Mouse (Mus musculus) natural killer cell, adult 2 months (primary cell): ENCODE results near the gene Glyatl3.

Experiments used
- DNase-seq, 2 experiments: peaks; one replicate each; pipeline ENCODE4 v3.0.0; 2022; ENCODE audit warnings: low spot score in 2 of 2

Glyatl3 gene

GRCm38 (mm10) chr17:40914250-40914649 lies at the start of gene Glyatl3:
Gene Glyatl3, minus strand, starts transcription at chr17:40914350.
- DNase-seq, result no peak

DNA sequence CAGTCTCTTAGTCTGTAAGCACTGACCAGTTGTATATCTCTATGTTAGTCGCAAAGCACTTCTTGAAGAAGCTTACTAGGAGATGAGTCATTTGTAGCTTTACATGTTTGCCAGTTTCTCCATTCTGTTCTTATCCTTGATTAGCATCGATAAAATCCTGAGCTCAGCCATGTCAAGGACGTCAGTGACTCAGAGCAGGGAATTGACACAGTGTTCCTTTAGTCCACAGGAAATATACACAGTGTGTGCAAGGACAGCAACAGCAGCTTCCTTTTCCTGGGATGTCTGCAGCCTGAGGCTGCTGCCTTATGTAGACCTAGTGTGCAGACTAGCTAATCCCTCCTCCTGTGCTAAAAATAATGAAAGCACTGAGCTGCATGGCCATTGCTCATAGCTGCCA lies 34.4 kb upstream of the Glyatl3 start:
- no peak for DNase-seq

GRCm38 (mm10) chr17:40934420-40935231 lies 20.5 kb upstream of the Glyatl3 start, which contains the start of the genes Mut and Cenpq:
Gene Mut, plus strand, starts transcription at chr17:40934685.
Gene Cenpq, minus strand, starts transcription at chr17:40935047.
- peak; percentile 90 to 93 for DNase-seq

- DNase-seq, result peak in 1 of 2 experiments; percentile 1
Observed at GRCm38 (mm10) chr17:40933985-40934384, 19.8 kb upstream of the Glyatl3 start.

DNA sequence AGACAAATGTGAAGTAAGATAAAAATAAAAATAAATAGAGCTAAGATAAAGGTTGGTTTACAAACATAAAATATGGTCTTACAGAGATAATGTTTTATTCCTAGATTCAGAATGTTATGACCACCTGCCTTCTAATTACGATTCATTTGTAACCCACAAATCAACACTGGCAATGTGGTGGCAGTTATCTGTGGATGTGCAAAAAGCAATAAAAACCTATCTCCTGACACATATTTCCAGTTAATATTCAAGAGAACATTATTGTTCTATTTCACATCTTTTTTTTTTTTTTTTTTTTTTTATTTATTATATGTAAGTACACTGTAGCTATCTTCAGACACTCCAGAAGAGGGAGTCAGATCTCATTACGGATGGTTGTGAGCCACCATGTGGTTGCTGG lies 1.3 kb upstream of the Glyatl3 start:
- no peak for DNase-seq

- DNase-seq, result no peak
Observed at GRCm38 (mm10) chr17:40904721-40905154, 9.4 kb downstream of the Glyatl3 start.

DNA sequence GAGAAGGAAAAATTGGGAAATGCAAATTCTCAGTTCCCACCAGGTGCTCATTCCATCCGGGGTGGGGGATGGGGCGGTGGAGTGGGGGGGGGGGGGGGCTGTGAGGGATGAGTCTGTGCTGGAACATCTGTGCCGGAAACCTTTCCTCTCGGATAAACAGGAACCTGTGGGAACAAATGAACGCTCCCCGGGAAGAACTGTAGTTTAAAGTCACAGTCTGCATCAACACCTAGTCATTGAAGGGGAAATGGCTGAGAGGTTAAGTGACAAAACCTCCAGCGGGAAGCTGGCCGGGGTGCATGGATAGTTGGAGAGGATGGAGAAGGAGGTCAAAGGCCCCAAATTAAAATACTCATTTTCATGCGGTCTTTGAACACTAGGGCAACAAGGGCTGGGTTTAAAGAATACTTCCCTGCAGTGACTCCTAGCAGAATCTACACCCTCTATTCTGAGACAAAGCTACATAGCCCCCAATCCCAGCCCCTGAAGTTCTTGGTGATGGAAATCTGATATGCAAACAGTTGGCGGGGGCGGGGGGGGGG lies 10.0 kb downstream of the Glyatl3 start:
- no peak for DNase-seq

DNA sequence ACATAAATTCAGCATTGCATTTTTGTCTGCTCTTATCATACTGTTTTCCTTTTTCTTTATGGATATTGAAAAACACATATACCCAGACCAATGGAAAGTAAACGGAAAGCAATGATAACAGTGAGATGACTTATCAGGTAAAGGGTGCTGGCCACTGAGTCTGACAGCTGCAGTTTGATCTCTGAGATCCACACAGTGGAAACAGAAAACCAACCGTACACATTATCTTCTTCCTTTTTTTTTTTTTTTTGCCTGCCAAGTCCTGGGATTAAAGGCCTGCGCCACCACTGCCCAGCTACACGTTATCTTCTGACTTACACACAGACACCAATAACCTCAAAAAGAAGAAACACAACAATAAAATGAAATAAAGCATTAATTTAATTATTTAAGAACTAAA lies 10.8 kb downstream of the Glyatl3 start:
- no peak for DNase-seq

- no peak for DNase-seq
Observed at GRCm38 (mm10) chr17:40899783-40900363, 14.3 kb downstream of the Glyatl3 start.

DNA sequence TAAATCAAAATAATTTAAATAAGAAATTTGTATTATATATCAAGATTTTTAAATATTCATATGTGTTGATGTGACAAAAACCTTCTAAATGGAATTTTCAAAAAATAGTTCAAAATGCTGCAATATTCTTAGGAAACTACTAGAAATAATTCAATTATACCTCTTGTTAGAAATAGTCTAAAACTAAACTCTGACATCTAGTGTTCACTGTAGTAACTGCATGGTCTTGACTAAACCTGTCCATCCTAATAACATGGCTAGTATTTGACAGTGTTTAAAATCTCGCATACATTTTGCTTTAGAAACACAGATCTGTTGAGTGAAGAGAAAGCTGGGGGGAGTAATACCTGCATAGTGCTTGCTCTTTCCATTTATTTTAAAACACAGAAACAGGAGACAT lies 17.3 kb downstream of the Glyatl3 start:
- no peak for DNase-seq

- no peak for DNase-seq
Observed at GRCm38 (mm10) chr17:40887849-40888536, 26.2 kb downstream of the Glyatl3 start.

DNA sequence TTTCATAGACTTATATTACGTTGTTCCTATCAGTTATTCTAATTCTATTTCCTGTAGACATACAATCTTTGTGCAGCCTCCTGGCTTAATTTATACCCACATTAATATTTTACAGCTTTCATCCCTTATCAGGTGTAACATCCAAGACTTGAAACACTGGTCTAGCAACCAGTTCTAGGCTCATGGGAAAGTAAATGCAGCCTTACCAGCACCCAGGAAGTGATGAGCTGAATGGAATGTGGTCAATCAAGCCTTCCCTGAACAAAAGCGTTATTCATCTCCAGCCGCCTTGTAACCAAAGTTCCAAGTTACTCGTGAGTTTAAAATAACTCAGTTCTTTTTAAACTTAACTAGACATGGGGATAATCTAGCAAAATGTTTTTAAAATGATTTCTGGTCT lies 29.0 kb downstream of the Glyatl3 start:
- no peak for DNase-seq

DNA sequence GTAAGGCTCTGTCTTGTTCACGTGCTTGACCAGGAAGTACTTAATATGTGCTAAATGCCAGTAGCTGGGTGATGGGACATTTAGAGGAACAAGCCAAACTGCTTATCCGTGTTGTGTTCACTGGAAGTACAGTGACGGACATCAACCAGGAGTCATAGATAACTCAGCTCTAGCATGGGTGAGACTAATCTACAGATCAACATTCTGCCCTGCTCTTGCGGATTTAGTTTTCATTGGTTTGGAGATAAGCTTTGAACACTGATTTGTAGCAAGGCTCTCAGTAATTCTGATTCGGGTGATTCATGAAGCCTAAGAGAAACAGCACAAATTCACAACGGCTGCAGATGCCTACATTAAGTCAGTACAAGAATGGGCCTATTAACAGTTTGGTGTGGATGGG lies 32.0 kb downstream of the Glyatl3 start:
- DNase-seq, result no peak

DNA sequence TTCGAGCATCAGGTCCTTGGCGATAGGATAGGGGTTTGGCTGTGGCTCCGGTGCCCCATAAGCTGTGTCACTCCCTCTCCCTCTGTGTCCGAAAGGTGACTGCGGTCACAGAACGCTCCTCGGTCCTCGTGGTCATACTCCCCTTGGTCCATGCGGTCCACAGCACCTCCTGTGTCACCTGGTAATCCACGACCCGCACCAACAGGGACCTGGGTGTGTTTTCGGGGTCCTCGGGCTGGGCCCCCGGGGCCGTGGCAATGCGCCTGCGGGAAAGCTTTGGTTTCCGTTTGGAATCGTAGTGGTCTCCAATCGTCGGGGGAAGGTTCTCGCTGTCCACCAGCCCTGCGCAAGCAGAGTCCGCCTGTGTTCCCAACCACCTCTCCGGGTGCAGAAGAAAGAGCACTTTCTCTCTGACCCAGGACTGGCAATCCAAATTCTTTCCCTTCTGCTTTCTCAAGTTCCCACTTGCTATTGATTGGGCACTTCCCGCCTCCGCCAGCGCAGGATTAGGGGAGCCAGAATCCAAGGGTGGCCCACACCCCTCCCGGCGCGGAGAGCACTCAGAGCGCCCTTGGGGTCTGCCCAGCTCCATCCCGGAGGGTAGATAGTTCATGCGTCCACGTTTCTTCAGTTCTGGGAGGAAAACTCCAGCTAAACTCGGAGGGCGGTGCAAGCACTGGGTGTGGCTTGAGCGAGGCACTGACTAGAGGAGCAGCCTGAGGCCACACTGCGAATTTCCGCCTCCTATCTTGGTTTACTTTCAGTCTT lies 34.0 kb downstream of the Glyatl3 start, which contains the start of gene 9130008F23Rik:
Gene 9130008F23Rik, minus strand, starts transcription at position 636 of the 768 bp plus-strand sequence.
- no peak for DNase-seq

DNA sequence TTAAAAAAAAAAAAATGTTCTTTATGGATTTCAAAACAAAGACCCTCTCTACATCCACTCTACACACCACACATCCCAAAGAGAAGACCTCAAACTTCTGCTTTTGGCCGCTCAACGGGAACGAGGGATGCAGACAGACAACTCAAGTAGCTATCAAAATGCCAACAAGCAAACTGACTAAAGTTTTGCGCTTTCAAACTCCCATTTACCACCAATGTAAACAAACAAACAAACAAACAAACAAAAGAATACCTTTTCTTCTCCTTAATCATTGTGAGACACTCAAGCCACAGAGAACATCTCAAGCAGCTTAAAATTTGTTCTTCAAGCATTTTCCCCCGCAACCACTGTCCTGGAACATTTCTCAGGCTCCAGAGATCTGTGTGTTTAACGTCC lies 34.6 kb downstream of the Glyatl3 start:
- no peak for DNase-seq

GRCm38 (mm10) chr17:40877741-40878140 lies 36.4 kb downstream of the Glyatl3 start:
- DNase-seq, result no peak

DNA sequence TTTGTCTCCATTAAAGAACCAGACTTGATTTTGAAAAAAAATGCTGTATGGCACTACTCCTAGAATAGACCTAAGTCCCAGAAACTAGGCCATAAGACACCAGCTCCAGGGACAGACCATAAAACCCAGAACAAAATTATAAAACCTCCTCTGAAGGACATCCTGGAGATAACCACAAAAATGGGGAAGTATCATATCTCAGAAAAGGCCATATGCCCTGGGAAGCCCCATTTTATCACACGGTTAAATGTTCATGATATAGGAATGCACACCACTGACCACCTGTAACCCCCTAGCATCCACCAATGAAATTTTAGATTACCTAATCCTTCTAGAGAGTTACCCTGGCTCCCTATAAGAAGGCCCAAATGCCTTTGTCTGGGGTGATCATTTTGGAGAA lies 38.6 kb downstream of the Glyatl3 start:
- no peak for DNase-seq

DNA sequence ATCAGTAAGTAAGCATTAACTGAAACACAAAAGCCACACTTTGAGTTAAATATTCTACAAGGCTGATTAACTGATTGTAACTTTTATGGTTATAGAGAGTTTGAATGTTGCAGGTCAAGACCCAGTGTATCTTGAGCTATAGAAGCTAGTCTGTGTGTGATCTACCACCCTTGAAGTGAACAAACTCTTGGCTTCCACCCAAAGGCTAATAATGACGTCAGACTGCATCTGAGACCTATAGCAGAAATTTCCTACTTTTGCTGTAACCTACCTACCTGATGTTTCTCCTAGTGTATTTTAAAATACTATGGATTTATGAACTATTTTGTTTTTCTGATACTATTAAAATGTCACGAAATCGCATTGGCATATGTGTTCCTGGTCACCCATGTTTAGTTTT lies 39.4 kb downstream of the Glyatl3 start:
- no peak for DNase-seq

DNA sequence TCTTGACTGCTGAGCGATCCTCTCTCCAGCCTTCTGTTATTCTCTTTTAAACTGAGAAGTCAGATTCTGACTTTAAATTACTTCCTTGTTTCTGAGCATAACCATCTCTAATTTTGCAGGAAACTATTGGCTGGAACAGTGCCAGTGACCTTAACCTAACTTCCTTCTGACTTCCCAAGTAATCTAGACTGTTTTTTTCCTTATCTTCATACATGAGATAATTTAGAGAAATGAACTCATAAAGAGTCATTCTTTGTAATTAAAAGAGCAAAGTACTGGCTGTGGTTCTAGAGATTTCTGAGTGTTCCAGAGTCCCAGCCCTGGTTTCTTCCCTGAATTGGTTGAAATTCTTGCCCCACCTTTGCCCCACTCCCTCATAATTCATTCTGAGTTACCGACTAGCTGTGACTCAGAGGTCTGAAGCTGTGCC lies 40.6 kb downstream of the Glyatl3 start:
- no peak for DNase-seq

DNA sequence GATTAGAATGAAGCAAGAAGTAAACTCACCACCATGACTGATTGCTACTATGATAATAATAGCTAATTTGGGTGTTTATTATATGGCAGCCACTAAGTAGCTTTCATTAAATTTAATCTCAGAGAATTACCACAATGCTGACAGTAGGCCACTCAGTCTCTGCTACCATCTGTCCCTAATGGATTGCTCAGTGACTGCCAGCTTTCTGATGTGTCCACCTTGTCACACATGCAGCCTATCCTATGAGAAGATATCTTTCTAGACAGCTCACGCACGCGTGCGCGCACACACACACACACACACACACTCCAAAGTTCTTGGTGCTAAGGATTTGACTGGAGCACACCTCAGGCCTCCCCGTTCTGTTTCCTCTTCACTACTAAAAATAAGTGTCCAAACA lies 41.5 kb downstream of the Glyatl3 start:
- no peak for DNase-seq

DNA sequence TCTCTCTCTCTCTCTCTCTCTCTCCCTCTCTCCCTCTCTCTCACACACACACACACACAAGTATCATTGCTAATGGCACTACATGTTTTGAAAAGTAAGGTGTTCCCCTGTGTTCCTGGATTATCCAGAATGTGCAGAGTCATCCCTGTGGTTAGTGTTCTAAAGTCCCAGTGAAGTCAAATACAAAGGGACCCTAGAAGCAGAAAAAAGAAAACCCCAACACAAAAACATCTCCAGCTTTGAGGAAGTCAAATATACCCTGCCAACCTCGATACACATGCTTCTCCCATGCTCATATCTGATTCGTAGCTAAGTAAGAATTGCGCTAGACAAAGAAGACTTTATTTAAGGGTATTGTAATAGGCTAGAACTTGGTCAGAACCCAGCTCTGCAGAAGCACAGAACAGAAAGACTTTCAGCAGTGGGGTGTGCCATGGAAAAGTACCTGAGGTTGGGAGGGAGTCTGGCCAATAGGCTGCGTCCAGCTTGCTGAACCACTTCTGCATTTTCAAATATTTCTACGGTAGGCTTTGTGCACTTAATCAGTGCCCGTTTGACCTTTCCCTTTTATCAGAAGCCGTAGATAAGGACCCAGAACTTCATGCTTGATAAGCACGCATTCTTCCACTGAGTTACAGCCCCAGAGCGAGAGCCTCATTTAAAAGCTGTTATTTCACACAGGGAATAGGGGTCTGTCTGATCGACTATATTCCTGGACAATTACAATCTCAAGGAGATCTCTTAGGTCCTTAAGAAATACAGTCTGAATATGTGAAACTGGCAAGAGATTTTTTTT lies 45.0 kb downstream of the Glyatl3 start:
- DNase-seq, result no peak
